Mouse (Mus musculus) forebrain, postnatal 0 days (tissue): ENCODE data around the gene Ppfia4. TPM values are rescaled to one million over a fixed set of nuclear protein-coding genes. Genes with fewer than 3 reads are reported as not detected.
A peak's percentile ranks its signal among the peaks of the same experiment; 100 is the strongest.

ENCODE experiments used
- ATAC-seq: fragments of 200-750 bp; cut with Nextera tagmentation; 2 replicates; pipeline ENCODE4 v1.8.0; 2017; ENCODE audit warnings: mild to moderate bottlenecking, moderate library complexity
- DNase-seq: peaks from one replicate; pipeline ENCODE4 v3.0.0-alpha.2; 2015
- H3K27ac ChIP-seq: fragments of 300-500 bp; sonication (generic); 2 replicates; pipeline ENCODE4 v1.5.1; 2014; ENCODE audit warnings: low read depth, mild to moderate bottlenecking, antibody characterized with exemption, low read length, moderate library complexity, mixed read lengths
- H3K27me3 ChIP-seq: fragments of 300-500 bp; sonication (generic); 2 replicates; pipeline ENCODE4 v1.6.1; 2014; ENCODE audit warnings: mild to moderate bottlenecking, low read length, mixed read lengths; ENCODE audit not compliant: insufficient read depth
- H3K36me3 ChIP-seq: fragments of 300-500 bp; sonication (generic); 2 replicates; pipeline ENCODE4 v1.6.1; 2014; ENCODE audit warnings: mild to moderate bottlenecking, moderate library complexity; ENCODE audit not compliant: insufficient read depth
- H3K4me1 ChIP-seq: fragments of 300-500 bp; sonication (generic); 2 replicates; pipeline ENCODE4 v1.6.1; 2014; ENCODE audit warnings: antibody characterized with exemption; ENCODE audit not compliant: insufficient read depth
- H3K4me2 ChIP-seq: fragments of 300-500 bp; sonication (generic); 2 replicates; pipeline ENCODE4 v1.6.1; 2014; ENCODE audit warnings: low read depth, mild to moderate bottlenecking, moderate library complexity
- H3K4me3 ChIP-seq: fragments of 300-500 bp; sonication (generic); 2 replicates; pipeline ENCODE4 v1.5.1; 2014; ENCODE audit warnings: low read depth, low read length, mixed read lengths
- H3K9ac ChIP-seq: fragments of 300-500 bp; sonication (generic); 2 replicates; pipeline ENCODE4 v1.6.1; 2014; ENCODE audit warnings: mild to moderate bottlenecking
- H3K9me3 ChIP-seq: fragments of 300-500 bp; sonication (generic); 2 replicates; pipeline ENCODE4 v1.6.1; 2016; ENCODE audit warnings: low read length
- CTCF ChIP-seq: sonication (generic); IDR thresholded peaks from 2 replicates; pipeline ENCODE4 v1.5.1; 2016; ENCODE audit warnings: antibody characterized with exemption, control low read depth, low read depth
- WGBS: fragments of 180-500 bp; shearing (Covaris S2); extraction: QIAGEN DNeasy Blood & Tissue Kit; methylation state at CpG from one replicate; pipeline ENCODE4 v1.1.7; 2014; 5-methylcytosine and 5-hydroxymethylcytosine counted together
- polyA plus RNA-seq: library from polyadenylated mRNA; unstranded; fragments of >200 nt; fragmentation: Nextera tagmentation; extraction: Ambion mirVana; gene quantifications from 2 replicates; pipeline ENCODE4 v1.2.1, GENCODE M21; 2015
- total RNA-seq: library from RNA; depleted of rRNA; stranded (reverse); fragments of >200 nt; gene quantifications from 2 replicates; pipeline ENCODE4 v1.2.3, GENCODE M21; 2014

Ppfia4 gene
- total and polyA plus RNA-seq, 2 experiments from 2014 or later = 17.5 to 31.9 TPM

DNA sequence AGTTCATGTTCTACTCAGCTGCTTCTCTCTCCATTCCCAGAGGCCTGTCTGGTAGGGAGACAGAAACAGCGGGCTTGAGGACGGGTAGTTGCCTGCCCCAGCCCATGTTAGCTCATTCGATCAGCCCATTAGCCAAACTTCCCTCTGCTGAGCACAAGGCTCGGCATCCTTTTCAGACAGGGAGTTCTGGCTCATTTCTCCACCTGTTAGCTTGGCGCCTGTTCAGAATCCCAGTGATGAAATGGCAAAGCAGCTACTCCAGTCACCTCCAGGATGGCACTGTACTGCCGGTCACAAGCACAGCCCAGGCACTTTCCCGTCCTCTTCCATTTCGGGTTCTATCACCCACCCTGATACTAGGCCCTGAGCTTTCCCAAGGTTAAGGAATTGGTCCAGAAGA lies 35.5 kb downstream of the Ppfia4 start:
- WGBS = 72% methylated on average over 8 of the region's 8 CpGs

DNA sequence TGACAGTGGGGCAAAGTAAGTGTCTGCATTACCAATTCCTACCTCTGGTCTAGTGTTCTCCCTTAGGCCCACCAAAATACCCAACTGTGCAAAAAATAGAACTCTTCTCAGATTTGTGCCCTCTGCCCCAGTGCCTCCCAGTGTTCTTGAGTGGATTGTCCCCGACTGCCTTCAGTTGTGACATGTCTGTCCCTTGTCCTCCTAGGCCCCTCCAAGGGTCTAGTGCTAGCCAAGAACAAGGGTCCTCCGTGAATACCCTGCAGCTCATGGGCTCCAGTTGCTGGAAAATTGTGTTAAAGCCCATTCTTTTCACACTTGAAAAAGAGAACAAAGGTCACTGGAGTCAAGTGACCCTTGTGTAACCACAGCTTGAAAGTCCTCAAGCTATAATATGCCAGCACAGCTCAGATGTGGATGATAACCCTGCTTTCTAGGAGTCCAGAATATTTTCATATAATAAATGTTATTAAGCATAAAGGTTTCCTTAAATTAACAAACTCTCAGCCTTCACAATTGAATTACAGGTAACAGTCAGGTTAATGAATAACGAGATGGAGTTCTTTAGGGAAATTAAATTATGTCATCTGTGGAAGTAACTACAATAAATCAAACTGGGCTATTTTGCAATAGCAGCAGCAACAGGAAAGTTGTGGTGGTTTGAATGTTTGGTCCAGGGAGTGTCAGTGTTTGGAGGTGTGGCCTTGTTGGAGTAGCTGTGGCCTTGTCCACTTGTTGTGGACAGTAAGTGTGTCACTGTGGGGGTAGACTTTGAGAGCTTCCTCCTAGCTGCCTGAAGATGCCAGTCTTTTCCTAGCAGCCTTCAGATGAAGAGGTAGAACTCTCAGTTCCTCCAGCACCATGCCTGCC lies 38.8 kb downstream of the Ppfia4 start:
- H3K4me2 ChIP-seq = no peak overlapping the region
- ATAC-seq = no peak
- peaks cover 4% of the 10 kb centered on the region; the same call in 1 of the 2 replicates for H3K36me3 ChIP-seq
- no peak for DNase-seq
- no peak overlapping the region for H3K4me3 ChIP-seq
- H3K27ac ChIP-seq = no peak overlapping the region
- no peak for TF ChIP-seq CTCF
- no peak overlapping the region for H3K9ac ChIP-seq
- no peaks in the 10 kb centered on the region for H3K4me1 ChIP-seq
- 76% methylated on average over 3 of the region's 3 CpGs for WGBS
- H3K9me3 ChIP-seq = no peaks in the 10 kb centered on the region
- H3K27me3 ChIP-seq = no peaks in the 10 kb centered on the region; the same call in 1 of the 2 replicates

More for the DNA sequence above, 35.5 kb downstream of the Ppfia4 start:
- no peak for TF ChIP-seq CTCF
- no peak overlapping the region for H3K9ac ChIP-seq
- no peak overlapping the region for H3K4me2 ChIP-seq
- peaks cover 4% of the 10 kb centered on the region; the same call in 1 of the 2 replicates for H3K36me3 ChIP-seq
- ATAC-seq = no peak
- no peak overlapping the region for H3K4me3 ChIP-seq
- no peaks in the 10 kb centered on the region for H3K9me3 ChIP-seq
- H3K27me3 ChIP-seq = peaks cover 8% of the 10 kb centered on the region
- DNase-seq = no peak
- peaks cover 6% of the 10 kb centered on the region; the same call in 1 of the 2 replicates for H3K4me1 ChIP-seq
- H3K27ac ChIP-seq = no peak overlapping the region

DNA sequence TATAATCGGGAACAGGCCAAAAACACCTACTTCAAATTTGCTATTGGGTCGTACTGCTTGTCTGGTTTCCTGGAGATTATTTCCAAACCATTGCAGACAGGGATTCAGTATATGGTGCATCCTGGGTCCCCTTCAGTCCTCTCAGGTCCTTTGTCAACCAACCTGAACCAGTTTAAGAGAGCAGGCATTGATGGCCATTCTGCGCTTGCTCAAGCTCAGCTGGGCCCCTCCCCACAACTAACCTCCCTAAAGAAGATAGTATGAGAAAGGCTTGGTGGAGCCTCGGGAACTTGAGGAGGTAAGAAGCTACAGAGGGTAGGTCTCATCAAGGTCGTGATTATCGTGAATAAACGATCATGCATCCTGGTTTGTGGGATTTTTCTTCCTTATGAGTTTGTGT lies 39.5 kb downstream of the Ppfia4 start:
- no peaks in the 10 kb centered on the region for H3K4me1 ChIP-seq
- DNase-seq (no peak), ATAC-seq (no peak)
- no peak overlapping the region for H3K4me3 ChIP-seq
- no peak for TF ChIP-seq CTCF
- H3K27ac ChIP-seq = no peak overlapping the region
- H3K9me3 ChIP-seq = no peaks in the 10 kb centered on the region
- no peaks in the 10 kb centered on the region; the same call in 1 of the 2 replicates for H3K36me3 ChIP-seq
- WGBS = 92% methylated on average over 7 of the region's 7 CpGs
- H3K9ac ChIP-seq = no peak overlapping the region
- no peak overlapping the region for H3K4me2 ChIP-seq
- H3K27me3 ChIP-seq = no peaks in the 10 kb centered on the region; the same call in 1 of the 2 replicates

- Histone ChIP-seq H3K4me3 (no peak overlapping the region), H3K4me1 (no peaks in the 10 kb centered on the region), H3K27me3 (no peaks in the 10 kb centered on the region), H3K9me3 (no peaks in the 10 kb centered on the region), H3K4me2 (no peak overlapping the region), H3K36me3 (no peaks in the 10 kb centered on the region), H3K27ac (no peak overlapping the region), H3K9ac (no peak overlapping the region)
- TF ChIP-seq CTCF = no peak
- DNase-seq = no peak
- ATAC-seq = no peak
- 39% methylated on average over 9 of the region's 9 CpGs for WGBS
These were observed 40.1 kb downstream of the Ppfia4 start for GRCm38 (mm10) chr1:134292601-134293000.

DNA sequence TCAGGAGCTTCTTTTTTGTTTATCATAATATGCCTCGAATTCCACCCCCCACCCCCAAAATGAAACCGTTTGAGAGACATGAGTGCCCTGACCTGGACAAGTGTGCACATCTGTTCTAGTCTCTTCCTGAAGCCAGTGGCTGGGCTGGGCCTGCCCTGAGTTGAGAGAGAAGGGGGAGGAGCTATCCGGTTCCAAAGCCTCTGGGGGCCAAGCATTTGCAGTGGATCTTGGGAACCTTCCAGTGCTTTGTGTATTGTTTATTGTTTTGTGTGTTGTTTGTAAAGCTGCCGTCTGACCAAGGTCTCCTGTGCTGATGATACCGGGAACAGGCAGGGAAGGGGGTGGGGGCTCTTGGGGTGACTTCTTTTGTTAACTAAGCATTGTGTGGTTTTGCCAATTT lies 40.7 kb downstream of the Ppfia4 start:
- Histone ChIP-seq H3K4me2 (no peak overlapping the region), H3K4me1 (no peaks in the 10 kb centered on the region), H3K9me3 (no peaks in the 10 kb centered on the region), H3K4me3 (no peak overlapping the region), H3K36me3 (no peaks in the 10 kb centered on the region), H3K27ac (no peak overlapping the region), H3K9ac (no peak overlapping the region), H3K27me3 (no peaks in the 10 kb centered on the region)
- 21% methylated on average over 5 of the region's 5 CpGs for WGBS
- TF ChIP-seq CTCF = no peak
- no peak for ATAC-seq
- no peak for DNase-seq

GRCm38 (mm10) chr1:134291555-134291954 lies 41.2 kb downstream of the Ppfia4 start:
- H3K36me3 ChIP-seq = no peaks in the 10 kb centered on the region
- H3K4me1 ChIP-seq = no peaks in the 10 kb centered on the region
- 81% methylated on average over 8 of the region's 8 CpGs for WGBS
- ATAC-seq = no peak
- no peak overlapping the region for H3K4me3 ChIP-seq
- H3K27ac ChIP-seq = no peak overlapping the region
- TF ChIP-seq CTCF = no peak
- no peak overlapping the region for H3K4me2 ChIP-seq
- H3K9ac ChIP-seq = no peak overlapping the region
- no peaks in the 10 kb centered on the region for H3K27me3 ChIP-seq
- no peak for DNase-seq
- H3K9me3 ChIP-seq = no peaks in the 10 kb centered on the region

- Histone ChIP-seq H3K9ac (no peak overlapping the region), H3K27me3 (no peaks in the 10 kb centered on the region), H3K4me3 (no peak overlapping the region), H3K9me3 (no peaks in the 10 kb centered on the region), H3K27ac (no peak overlapping the region), H3K4me1 (no peaks in the 10 kb centered on the region), H3K4me2 (no peak overlapping the region), H3K36me3 (no peaks in the 10 kb centered on the region)
- no peak for DNase-seq
- no peak for ATAC-seq
- 68% methylated on average over 5 of the region's 5 CpGs for WGBS
- peak; percentile 38 for TF ChIP-seq CTCF
These were observed 41.8 kb downstream of the Ppfia4 start for GRCm38 (mm10) chr1:134290909-134291308.
